Mouse (Mus musculus) layer of hippocampus, adult 18-20 months (tissue): Measurements from ENCODE around the gene Moxd1. TPM values are rescaled to one million over a fixed set of nuclear protein-coding genes. Genes with fewer than 3 reads are reported as not detected.

Source experiments
- DNase-seq, 2 experiments: peaks; one replicate each; pipeline ENCODE4 v3.0.0; 2022; ENCODE audit warnings: low spot score in 2 of 2
- long read RNA-seq: library from polyadenylated mRNA; stranded (forward); transcript quantifications from one replicate; pipeline ENCODE4 v2.0.0, GENCODE M21; 2021
- total RNA-seq, 2 experiments: library from RNA; stranded (reverse); gene quantifications; 2 replicates each; pipeline ENCODE4 v1.2.3; 2021

Moxd1 gene
- total RNA-seq = 10 to 100 TPM; 10.1 to 11.4 TPM
- long read RNA-seq, transcript Moxd1-201 (12 exons, 3,090 nt) = major isoform, 12 of 15 reads
- long read RNA-seq, partial matches to known transcripts = 0 of 15 reads
- long read RNA-seq, other reads (novel, unspliced or antisense) = 3 of 15 reads

GRCm38 (mm10) chr10:24223449-24224143, at the start of gene Moxd1:
TSS of gene Moxd1 (plus strand) at chr10:24223517.
- DNase-seq = peak in 1 of 2 experiments; percentile 7

DNA sequence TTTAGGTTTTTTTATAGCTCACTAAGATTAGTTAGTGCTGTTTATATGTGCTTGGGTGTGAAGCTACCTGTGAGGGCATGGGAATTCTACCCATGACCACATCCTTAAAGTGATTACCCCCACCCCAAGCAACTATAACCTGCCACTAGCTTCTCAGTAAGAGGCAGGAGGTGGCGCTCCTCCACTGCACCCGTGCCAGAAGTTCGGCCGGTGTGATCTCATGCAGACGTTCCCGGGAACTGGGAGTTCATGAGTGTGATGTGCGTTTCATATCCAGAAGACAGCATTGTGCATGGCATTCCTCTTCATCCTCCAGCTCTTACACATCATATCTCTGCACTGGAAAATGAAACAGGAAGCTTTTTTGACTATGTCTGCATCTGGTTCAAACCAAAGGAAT, 32.9 kb upstream of the Moxd1 start:
- DNase-seq = peak in 1 of 2 experiments; percentile 22

GRCm38 (mm10) chr10:24191977-24192376, 31.3 kb upstream of the Moxd1 start:
- DNase-seq = peak in 1 of 2 experiments; percentile 26

- no peak for DNase-seq
Measured at GRCm38 (mm10) chr10:24199303-24199702, 24.0 kb upstream of the Moxd1 start.

DNA sequence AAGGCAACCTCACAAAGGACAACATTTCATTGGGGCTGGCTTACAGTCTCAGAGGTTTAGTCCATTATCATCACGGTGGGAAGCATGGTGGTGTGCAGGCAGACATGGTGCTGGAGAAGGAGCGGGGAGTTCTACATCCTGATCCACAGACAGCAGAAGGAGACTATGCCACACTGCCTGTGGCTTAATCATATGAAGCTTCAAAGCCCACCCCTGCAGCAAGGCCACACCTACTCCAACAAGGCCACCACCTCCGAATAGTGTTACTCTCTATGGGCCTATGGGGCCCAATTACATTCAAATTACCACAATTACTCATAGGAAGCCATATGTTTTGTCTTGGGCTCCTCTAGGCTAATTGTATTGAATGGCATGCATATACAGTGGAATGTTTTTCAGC, 23.2 kb upstream of the Moxd1 start:
- DNase-seq = no peak

GRCm38 (mm10) chr10:24210075-24210474, 13.2 kb upstream of the Moxd1 start:
- no peak for DNase-seq

GRCm38 (mm10) chr10:24213297-24213696, 10.0 kb upstream of the Moxd1 start:
- DNase-seq = no peak

GRCm38 (mm10) chr10:24217558-24218268, 5.6 kb upstream of the Moxd1 start:
- DNase-seq = no peak

DNA sequence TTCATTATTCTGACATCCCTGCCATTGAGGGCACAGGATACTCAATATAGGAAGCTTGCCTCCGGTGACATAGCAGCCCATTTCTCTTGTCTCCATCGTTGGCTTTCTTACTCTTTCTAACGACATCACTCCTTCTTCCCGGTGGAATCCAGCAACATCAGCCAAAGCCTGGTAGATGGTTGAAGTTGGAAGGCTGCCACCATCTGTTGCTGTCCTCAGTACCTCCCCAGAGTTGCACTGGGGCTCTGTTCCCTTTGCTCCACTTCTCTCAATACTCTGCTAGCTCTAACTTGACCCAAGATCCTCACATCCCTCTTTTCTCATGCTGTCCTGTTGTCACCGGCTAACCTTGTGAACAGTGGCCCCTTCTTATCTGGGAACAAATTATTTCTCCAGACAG, 2.4 kb upstream of the Moxd1 start:
- DNase-seq = no peak

- no peak for DNase-seq
Measured at GRCm38 (mm10) chr10:24222911-24223310, 406 bp upstream of the Moxd1 start.

GRCm38 (mm10) chr10:24224591-24224990, 1.3 kb downstream of the Moxd1 start:
- DNase-seq = no peak

DNA sequence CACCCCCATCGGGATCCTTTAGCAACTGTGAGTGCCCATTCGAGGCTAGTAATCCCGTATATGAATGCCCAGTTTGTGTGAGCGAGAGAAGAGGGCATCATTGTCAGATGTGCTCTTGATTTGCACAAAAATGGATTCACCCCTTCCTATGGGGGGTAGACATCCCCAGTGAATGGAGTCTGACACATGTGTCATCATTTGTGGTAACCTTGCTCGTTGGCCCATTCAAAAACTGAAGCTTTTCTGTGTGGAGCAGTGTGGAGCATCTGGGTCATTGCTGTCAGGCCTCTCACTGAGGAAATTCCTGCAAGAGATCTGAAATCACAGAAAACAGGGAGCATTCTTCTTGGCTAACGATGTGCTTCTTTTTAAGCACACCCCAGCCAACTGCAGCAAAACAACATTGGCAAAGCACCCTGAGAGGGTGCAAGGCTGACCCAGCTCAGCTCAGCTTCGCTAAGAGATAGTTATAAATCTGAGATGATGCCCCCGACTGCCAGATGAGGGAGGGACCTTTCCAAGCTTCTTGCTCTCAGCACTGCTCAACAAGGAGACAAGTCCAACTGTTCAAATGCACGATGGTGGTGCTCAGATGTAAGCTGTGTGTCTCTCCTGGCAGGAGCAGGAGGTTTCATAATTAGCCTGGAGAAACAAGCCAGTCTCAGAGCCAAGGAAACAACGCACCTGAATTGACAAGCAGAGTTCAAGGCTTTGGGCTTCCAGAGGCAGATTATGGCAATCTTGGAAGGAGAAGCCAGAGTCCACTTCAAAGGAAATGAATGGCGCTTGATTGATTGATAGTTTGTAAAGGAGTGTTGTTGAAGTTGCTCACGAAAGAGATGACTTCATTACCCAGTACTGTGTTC, 5.2 kb downstream of the Moxd1 start:
- DNase-seq = no peak

DNA sequence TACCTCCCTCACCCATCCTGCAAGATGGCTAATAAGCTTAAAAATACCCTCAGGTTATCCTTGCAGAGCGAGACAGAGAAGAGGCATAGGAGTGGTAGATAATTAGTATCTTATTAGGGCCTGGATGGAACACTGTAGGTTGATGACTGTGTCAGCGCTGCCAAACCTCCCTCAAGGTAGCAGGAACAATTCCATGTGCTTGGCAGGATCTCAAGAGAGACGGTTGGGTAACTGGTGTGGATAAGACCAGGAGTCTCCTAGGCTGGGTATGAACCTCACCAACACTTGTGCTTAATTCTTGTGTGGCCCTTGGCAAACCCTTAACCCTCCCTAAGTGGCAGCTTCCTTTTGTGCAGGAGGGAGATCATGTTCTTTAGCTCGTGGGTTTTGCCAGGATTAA, 9.0 kb downstream of the Moxd1 start:
- DNase-seq = no peak

DNA sequence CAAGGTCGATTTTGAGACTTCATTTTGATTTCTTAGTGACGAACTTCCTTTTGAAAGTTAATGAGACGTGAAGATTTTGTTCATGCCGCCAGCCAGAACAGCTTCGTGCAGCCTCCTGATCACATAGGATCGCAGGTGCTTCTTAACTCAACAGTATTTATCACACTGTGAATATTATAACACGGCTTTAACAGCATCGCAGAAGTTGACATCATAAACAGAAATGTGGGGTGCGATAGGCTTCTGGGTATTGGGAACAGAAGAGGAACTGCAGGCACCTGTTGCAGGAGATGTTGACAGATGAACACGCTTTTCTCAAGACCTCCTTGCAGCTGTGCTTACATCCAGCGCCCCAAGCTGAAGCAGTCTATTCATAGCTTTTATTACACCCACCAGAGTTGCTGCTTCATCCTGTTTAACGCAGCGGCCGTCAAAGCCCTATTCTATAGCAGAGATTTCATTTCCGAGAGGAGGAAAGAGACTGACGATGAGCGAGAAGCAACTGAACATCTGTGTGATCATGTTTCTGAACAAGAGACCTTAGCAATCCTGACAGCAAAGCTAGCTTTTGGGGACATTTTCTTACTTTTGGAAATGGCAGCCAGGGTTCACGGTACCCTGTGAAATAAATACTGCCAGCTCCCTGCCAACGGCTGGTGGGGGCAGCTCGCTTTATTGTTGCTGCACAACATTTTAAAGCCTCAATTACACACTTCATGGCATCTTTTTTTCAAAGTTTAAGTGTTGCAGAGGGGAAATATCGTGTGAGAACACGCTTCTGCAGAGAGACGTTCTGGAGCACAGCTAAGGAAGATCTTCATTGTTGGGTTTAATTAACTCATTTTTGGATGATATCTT, 12.3 kb downstream of the Moxd1 start:
- peak in 1 of 2 experiments; percentile 25 for DNase-seq

- no peak for DNase-seq
Measured at GRCm38 (mm10) chr10:24246815-24247214, 23.5 kb downstream of the Moxd1 start.

DNA sequence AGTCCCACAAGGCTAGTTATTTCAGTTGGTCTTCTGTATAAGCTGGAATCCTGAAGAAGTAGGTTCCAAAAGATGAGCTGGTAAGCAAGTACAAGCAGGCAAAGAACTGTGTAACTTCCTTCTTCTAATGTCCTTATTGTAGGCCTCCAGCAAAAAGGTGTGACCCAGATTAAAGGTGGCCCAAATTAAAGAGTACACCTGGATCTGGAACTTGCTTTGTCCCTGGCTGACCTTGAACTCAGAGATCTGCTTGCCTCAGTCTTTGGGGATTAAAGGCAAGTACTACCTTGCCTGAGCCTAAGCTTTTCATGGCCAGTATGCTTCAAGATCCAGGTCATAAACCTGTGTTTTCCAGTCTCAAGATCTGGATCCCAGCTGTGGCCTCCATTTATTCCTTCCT, 24.8 kb downstream of the Moxd1 start:
- DNase-seq = no peak

GRCm38 (mm10) chr10:24251631-24252030, 28.3 kb downstream of the Moxd1 start:
- DNase-seq = no peak

DNA sequence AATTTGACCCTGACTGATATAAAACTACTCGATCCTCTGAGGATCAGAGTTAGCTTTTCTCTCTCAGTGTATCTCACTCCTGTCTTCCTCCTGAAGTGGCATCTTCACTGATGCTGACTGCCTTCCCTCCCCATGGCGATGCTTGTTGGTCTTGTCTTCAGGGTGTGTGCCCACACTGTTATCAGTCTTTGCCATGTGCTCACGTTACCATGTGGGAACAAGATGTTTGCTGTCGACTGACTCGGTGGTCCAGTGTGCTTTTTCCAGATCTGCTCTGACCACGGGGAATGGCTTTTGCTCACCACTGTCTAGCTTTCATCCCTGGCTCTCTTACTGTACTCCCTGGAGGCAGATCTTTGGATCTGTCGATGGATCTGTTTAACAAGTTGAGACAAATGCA, 34.8 kb downstream of the Moxd1 start:
- DNase-seq = no peak

GRCm38 (mm10) chr10:24258885-24259284, 35.6 kb downstream of the Moxd1 start:
- no peak for DNase-seq

DNA sequence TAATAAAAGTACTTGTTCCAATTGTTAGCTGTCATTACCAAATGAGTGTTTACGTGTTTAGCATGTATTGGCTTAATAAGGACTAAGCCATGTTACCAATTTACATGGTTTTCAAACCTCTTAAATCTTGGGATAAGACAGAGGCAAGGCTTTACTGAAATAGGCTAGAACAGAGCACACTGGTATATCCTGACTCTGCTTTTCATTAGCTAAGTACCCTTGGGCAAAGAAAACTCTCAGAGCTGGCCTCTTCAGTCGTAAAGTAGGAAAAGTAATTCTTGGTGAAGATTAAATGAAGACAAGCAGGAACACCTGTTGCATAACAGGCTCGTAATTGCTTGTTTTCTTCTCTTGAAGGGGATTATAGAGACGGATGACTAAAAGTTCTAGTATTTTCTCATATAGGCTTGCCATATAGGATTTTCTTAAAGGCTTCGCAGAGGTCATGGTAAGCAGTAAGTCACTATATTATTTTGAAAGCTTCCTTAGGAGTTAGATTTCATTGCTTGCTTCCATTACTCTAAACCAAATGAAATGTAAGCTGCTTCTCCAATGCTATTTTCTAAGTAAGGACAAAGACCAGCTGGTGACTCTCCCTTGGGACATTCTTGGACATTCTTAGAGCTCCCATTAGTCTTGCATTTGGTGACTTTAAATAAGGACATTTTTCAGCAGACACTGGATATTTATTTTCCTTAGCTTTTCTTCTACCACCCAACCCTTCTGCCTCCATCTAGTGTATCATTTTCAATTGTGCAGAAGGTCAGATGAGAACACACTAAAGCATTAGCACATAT, 36.7 kb downstream of the Moxd1 start:
- DNase-seq = no peak
